Mouse (Mus musculus): ENCODE measurements around the gene Gm20388. TPM values are rescaled to one million over a fixed set of nuclear protein-coding genes. Genes with fewer than 3 reads are reported as not detected.
A peak's percentile ranks its signal among the peaks of the same experiment; 100 is the strongest.

Gm20388 gene
- total RNA-seq, 2 experiments from 2014 or later: 10.3 to 10.6 TPM

GRCm38 (mm10) chr8:120201351-120201750, 290.7 kb downstream of the Gm20388 start:
- no peak for DNase-seq (ENCODE audit: low spot score in 2 of 2)
- intact Hi-C loops (cut with DNase I): no loop called here

GRCm38 (mm10) chr8:120202546-120202945, 291.9 kb downstream of the Gm20388 start:
- intact Hi-C loops (cut with DNase I): no loop called here
- no peak for DNase-seq (ENCODE audit: low spot score in 2 of 2)

GRCm38 (mm10) chr8:120204736-120205360, 294.2 kb downstream of the Gm20388 start:
- DNase-seq (ENCODE audit: low spot score in 2 of 2): no peak
- intact Hi-C loops (cut with DNase I): no loop called here

GRCm38 (mm10) chr8:120205916-120206315, 295.3 kb downstream of the Gm20388 start:
- peak in 1 of 2 experiments; percentile 28 for DNase-seq (ENCODE audit: low spot score in 2 of 2)
- intact Hi-C loops (cut with DNase I): no loop called here

GRCm38 (mm10) chr8:120207364-120207763, 296.7 kb downstream of the Gm20388 start:
- no peak for DNase-seq (ENCODE audit: low spot score in 2 of 2)
- intact Hi-C loops (cut with DNase I): no loop called here

DNA sequence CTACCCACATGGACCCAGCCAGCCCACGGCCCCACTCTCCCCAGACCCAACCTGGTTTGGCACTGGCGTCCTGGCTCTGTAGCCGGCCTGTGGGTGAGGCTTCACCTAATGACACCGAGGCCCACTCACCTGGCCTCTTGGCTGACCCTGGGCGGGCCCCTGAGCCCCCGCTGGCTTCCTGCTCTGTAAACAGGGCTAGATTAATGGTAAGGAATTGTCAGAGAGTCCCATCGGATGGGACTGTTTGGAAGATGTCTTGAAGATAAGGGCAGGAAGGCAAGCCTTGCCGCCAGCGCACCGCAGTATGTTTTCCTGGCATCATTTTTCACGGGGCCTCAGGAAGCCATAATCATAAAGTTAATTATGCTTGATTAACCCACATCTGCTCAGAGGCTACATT, 297.5 kb downstream of the Gm20388 start:
- no peak for DNase-seq (ENCODE audit: low spot score in 2 of 2)
- intact Hi-C loops (cut with DNase I): no loop called here

- DNase-seq (ENCODE audit: low spot score in 2 of 2): no peak
- intact Hi-C loops (cut with DNase I): loop anchor here (5.0 kb wide), 1 partner anchor 34 kb away; the partner anchor contains the start of gene Fam92b
Observed at GRCm38 (mm10) chr8:120211345-120211744, 300.7 kb downstream of the Gm20388 start.

- intact Hi-C loops (cut with DNase I): loop anchor here (5.0 kb wide), 1 partner anchor 35 kb away; the partner anchor contains the start of gene Fam92b
- DNase-seq (ENCODE audit: low spot score in 2 of 2): no peak
Observed at GRCm38 (mm10) chr8:120212596-120212995, 302.0 kb downstream of the Gm20388 start.

GRCm38 (mm10) chr8:120213229-120213628, 302.6 kb downstream of the Gm20388 start:
- DNase-seq (ENCODE audit: low spot score in 2 of 2): no peak
- intact Hi-C loops (cut with DNase I): loop anchor here (5.0 kb wide), 1 partner anchor 36 kb away; the partner anchor contains the start of gene Fam92b

GRCm38 (mm10) chr8:120213939-120214338, 303.3 kb downstream of the Gm20388 start:
- DNase-seq (ENCODE audit: low spot score in 2 of 2): no peak
- intact Hi-C loops (cut with DNase I): loop anchor here (5.0 kb wide), 1 partner anchor 37 kb away; the partner anchor contains the start of gene Fam92b

DNA sequence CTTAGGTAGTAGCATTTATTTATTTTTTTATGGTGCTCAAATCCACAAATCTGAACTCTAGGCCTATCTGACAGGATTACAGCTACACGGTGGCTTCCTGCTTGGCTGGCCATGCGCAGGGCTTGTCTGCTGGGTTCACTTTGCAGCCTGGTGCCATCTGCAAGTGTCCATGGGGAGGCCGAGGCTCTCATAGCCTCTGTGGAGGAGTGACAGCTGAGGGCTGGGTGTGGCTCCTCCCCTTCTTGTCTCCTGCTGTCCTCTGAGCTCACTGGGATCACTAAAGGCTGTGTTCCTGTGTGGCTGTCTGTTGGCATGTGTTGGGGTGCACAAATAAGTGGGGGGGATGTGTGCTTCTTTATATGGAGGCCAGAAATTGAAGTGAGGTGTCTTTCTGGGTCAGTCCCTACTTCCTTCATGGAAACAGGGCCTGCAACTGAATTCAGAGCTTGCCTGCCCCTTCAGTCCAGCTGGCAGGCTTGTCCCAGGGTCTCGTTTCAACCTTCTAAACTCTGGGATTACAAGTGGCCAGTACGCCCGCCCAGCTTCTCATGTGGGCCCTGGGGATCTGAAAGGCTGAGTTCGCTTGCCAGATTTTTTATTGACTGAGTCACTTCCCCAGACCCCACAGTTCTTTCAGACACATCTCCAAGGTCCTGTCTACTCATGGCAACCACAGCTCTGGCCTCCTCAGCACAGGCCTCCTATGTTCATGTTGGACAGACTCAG, 304.9 kb downstream of the Gm20388 start:
- intact Hi-C loops (cut with DNase I): no loop called here
- DNase-seq (ENCODE audit: low spot score in 2 of 2): no peak

DNA sequence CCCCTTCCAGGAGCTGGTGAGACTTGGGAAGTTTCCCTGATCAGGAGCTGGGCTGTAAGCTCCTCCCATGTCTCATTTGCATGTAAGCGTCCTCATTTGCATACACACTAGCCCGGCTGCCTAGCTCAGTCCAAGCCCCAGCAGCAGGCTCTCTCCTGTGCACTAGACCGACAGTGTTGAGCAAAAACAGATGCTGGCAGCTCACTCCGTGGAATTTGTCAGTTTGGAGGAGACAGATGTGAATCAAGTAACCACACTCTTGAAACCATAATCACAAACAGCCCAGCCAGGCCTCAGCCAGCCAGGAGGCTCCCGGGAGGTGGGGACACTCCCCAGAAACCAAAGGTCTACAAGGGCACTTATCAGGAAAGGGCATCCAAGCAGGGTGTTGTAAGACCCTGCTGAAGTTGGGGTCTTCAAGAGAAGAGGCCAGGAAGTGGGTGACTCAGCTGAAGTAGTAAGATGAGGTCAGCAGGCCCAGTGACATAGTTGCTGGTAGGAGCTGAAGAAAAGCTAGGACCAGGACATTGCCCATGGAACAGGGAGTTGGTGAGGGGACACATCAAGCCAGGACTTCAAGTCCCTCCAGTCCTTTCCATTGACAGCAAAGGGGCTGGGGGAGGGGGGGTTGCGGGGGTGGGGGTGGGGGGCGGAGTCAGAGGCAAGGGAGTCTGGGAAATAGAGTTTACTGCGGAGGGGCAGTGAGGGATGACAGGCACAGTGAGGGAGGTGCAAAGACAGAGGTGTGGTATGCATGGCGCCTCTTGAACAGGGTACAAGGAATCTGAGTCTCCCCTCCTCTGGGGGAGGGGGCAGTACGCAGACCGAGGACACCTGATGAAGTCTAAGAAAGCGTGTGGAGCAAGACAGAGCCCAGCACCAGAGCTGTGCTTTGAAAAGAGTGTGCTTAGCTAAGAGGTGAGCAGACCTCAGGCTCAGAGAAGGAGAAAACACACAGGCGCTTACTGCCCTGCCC, 306.5 kb downstream of the Gm20388 start:
- intact Hi-C loops (cut with DNase I): no loop called here
- no peak for DNase-seq (ENCODE audit: low spot score in 2 of 2)

GRCm38 (mm10) chr8:120222548-120222947, 311.9 kb downstream of the Gm20388 start:
- DNase-seq (ENCODE audit: low spot score in 2 of 2): no peak
- intact Hi-C loops (cut with DNase I): no loop called here

- no peak for DNase-seq (ENCODE audit: low spot score in 2 of 2)
- intact Hi-C loops (cut with DNase I): loop anchor here (5.0 kb wide), 1 partner anchor 38 kb away; no protein-coding TSS in a partner anchor
Observed at GRCm38 (mm10) chr8:120224521-120225420, 314.1 kb downstream of the Gm20388 start.

GRCm38 (mm10) chr8:120225421-120226151, 314.9 kb downstream of the Gm20388 start:
- intact Hi-C loops (cut with DNase I): loop anchor here (5.0 kb wide), 1 partner anchor 37 kb away; no protein-coding TSS in a partner anchor
- peak; percentile 77 to 80 for DNase-seq (ENCODE audit: low spot score in 2 of 2)

GRCm38 (mm10) chr8:120226700-120227577, 316.3 kb downstream of the Gm20388 start:
- DNase-seq (ENCODE audit: low spot score in 2 of 2): no peak
- intact Hi-C loops (cut with DNase I): loop anchor here (5.0 kb wide), 1 partner anchor 35 kb away; no protein-coding TSS in a partner anchor

DNA sequence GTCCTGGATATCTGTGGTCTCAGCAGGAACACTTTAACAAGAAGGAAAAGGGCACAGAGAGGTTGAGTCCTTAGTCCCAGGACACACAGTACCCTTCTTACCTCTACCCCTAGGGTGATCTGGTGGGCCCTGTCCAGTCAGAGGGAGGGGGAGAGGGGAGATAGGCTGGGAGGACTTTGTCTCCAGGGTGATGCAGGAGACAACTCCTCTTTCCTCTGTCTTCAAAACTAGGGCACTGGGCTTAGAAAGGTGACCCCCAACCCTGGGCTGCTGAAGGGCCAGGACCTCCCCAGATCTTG, 316.9 kb downstream of the Gm20388 start:
- DNase-seq (ENCODE audit: low spot score in 2 of 2): no peak
- intact Hi-C loops (cut with DNase I): loop anchor here (5.0 kb wide), 1 partner anchor 35 kb away; no protein-coding TSS in a partner anchor
